Mouse (Mus musculus): ENCODE results near the gene Styk1.
"Not testable (repeated sequence)": the region's sequence is repeated elsewhere in the genome, so short reads cannot be mapped to it uniquely, and the experiment has no call there.

Styk1 gene

GRCm38 (mm10) chr6:131292991-131293788 is 60.2 kb downstream of the Styk1 start, which contains the start of gene Magohb:
TSS of gene Magohb (minus strand) at chr6:131293244.
- in situ Hi-C loops (cut with MseI, MboI) = no loop called here

DNA sequence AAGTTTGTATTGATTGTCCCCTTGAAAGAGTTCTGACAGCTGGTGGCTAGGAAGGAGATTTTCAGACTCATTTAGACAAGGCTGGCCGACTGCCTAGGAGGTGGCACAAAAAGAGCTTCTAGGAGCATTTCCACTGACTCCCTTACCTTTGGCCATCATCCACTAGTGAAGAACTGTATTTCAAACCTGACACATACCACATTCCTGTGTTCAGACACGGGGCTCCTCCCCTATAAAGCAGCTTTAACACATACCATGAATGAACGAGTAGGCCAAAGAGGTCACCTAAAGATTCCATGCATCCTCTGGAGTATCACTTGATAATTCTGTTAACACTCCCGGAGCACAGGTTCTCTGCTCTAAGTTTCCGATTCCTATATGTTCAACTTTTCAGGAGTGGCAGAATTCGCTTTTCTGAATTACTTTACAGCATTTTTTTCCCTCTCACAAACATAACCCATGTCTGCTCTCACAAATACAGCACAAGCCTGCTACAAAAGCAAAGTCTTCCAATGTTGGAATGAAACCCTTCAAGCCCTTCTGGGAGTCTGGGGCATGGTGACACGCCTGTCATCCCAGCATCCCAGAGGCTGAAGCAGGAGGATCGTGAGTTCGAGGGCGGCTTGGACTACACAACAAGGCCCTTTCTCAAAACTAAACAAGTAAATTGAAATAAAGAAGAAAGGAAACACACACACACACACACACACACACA is 61.0 kb downstream of the Styk1 start:
- in situ Hi-C loops (cut with MseI, MboI) = no loop called here

DNA sequence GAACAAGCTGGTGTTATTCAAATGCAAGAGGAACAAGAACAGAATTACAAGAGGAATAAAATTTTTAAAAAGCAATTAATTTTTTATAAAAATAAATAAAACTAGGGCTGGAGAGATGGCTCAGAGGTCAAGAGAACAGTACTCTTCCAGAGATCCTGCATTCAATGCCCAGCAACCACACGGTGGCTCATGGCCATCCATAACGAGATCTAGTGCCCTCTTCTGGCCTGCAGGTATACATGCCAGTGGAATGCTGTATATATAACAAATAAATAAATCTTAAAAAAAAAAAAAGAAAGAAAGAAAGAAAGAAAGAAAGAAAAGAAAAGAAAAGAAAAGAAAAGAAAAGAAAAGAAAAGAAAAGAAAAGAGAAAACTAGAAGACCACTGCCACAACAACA is 63.0 kb downstream of the Styk1 start:
- in situ Hi-C loops (cut with MseI, MboI) = no loop called here

DNA sequence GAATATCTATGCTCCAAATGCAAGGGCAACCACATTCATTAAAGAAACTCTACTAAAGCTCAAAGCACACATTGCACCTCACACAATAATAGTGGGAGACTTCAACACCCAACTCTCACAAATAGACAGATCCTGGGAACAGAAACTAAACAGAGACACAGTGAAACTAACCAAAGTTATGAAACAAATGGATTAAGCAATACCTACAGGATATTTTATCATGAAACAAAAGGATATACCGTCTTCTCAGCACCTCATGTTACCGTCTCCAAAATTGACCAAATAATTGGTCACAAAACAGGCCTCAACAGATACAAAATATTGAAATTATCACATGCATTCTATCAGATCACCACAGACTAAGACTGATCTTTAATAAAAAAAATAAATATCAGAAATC is 75.2 kb downstream of the Styk1 start:
- in situ Hi-C loops (cut with MseI, MboI) = not testable (repeated sequence)

- in situ Hi-C loops (cut with MseI, MboI) = no loop called here
These were observed 76.7 kb downstream of the Styk1 start for GRCm38 (mm10) chr6:131276659-131277058.

DNA sequence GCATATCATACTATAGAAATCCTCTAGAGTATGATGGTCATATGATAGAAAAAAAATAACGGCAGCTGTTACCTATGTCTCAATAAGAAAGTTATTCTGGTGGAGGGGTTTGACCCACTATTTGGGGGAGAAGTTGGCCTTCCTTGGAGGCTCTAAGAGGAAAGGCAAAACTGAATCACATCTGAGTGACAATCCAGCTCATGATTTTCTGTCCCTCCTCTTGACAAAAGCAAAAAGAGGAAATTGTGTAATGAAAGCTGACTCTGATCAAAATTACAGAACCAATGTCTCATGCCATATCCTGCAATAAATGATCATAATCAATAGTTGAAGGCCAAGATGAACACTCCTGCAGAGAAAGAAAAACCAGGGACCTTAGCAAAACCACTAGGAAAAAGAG is 81.1 kb downstream of the Styk1 start:
- in situ Hi-C loops (cut with MseI, MboI) = no loop called here

DNA sequence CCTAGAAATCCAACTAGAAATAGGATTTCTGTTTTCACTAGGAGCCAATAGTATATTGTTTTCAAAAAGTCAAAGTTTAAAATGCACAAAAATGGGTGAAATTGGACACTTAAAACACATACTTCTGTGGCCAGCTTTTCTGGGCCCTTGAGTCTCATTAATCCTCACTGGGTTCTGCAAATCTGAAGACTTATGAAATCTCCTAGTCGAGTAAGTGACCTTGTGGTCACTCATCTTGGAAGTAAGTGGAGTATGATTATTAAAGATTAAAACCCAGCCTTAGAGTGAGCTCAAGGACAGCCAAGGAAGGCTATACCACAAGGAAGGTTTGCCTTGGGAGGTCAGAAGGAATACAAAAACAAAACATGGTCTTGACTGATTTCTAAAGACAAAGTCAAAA is 83.1 kb downstream of the Styk1 start:
- in situ Hi-C loops (cut with MseI, MboI) = no loop called here

GRCm38 (mm10) chr6:131269599-131269998 is 83.8 kb downstream of the Styk1 start:
- in situ Hi-C loops (cut with MseI, MboI) = no loop called here

GRCm38 (mm10) chr6:131264175-131264574 is 89.2 kb downstream of the Styk1 start:
- in situ Hi-C loops (cut with MseI, MboI) = no loop called here

GRCm38 (mm10) chr6:131262778-131263177 is 90.6 kb downstream of the Styk1 start:
- in situ Hi-C loops (cut with MseI, MboI) = no loop called here

GRCm38 (mm10) chr6:131262009-131262408 is 91.4 kb downstream of the Styk1 start:
- in situ Hi-C loops (cut with MseI, MboI) = no loop called here

Measured in mouse trophoblast stem cell (cell line).